Mouse (Mus musculus) midbrain, postnatal 0 days (tissue): ENCODE measurements around the gene Aoc2. TPM values are rescaled to one million over a fixed set of nuclear protein-coding genes. Genes with fewer than 3 reads are reported as not detected.

ENCODE experiments used
- ATAC-seq: fragments of 200-750 bp; cut with Nextera tagmentation; 2 replicates; pipeline ENCODE4 v1.8.0; 2017; ENCODE audit warnings: moderate number of reproducible peaks, mild to moderate bottlenecking, moderate TSS enrichment, moderate library complexity; ENCODE audit not compliant: low FRiP score
- DNase-seq: peaks from one replicate; pipeline ENCODE4 v3.0.0-alpha.2; 2015; ENCODE audit warnings: low spot score
- H3K27ac ChIP-seq: fragments of 300-500 bp; sonication (generic); 2 replicates; pipeline ENCODE4 v1.5.1; 2014; ENCODE audit warnings: low read depth, mild to moderate bottlenecking, low read length, mixed read lengths
- H3K27me3 ChIP-seq: fragments of 300-500 bp; sonication (generic); 2 replicates; pipeline ENCODE4 v1.6.1; 2014; ENCODE audit warnings: low read length, control low read depth, mixed read lengths; ENCODE audit not compliant: insufficient read depth
- H3K36me3 ChIP-seq: fragments of 300-500 bp; sonication (generic); 2 replicates; pipeline ENCODE4 v1.6.1; 2014; ENCODE audit warnings: low read length, control low read depth, mixed read lengths; ENCODE audit not compliant: insufficient read depth
- H3K4me1 ChIP-seq: fragments of 300-500 bp; sonication (generic); 2 replicates; pipeline ENCODE4 v1.6.1; 2014; ENCODE audit warnings: mild to moderate bottlenecking, control low read depth, antibody characterized with exemption, low read length, mixed read lengths; ENCODE audit not compliant: insufficient read depth
- H3K4me2 ChIP-seq: fragments of 300-500 bp; sonication (generic); 2 replicates; pipeline ENCODE4 v1.6.1; 2014; ENCODE audit warnings: low read depth, mild to moderate bottlenecking, low read length, mixed read lengths; ENCODE audit not compliant: poor library complexity, severe bottlenecking
- H3K4me3 ChIP-seq: fragments of 300-500 bp; sonication (generic); 2 replicates; pipeline ENCODE4 v1.5.1; 2014; ENCODE audit warnings: low read depth, mild to moderate bottlenecking, low read length, moderate library complexity
- H3K9ac ChIP-seq: fragments of 300-500 bp; sonication (generic); replicated peaks from 2 replicates; pipeline ENCODE4 v1.6.1; 2014; ENCODE audit warnings: mild to moderate bottlenecking, low read length, moderate library complexity, mixed read lengths; ENCODE audit not compliant: poor library complexity, severe bottlenecking
- H3K9me3 ChIP-seq: fragments of 300-500 bp; sonication (generic); 2 replicates; pipeline ENCODE4 v1.6.1; 2016; ENCODE audit warnings: low read length, control low read depth
- CTCF ChIP-seq: IDR thresholded peaks from 2 replicates; pipeline ENCODE4 v1.5.1; 2016; ENCODE audit warnings: antibody characterized with exemption, mild to moderate bottlenecking
- WGBS: fragments of 180-500 bp; shearing (Covaris S2); extraction: QIAGEN DNeasy Blood & Tissue Kit; methylation state at CpG from one replicate; pipeline ENCODE4 v1.1.7; 2014; 5-methylcytosine and 5-hydroxymethylcytosine counted together
- polyA plus RNA-seq: library from polyadenylated mRNA; unstranded; fragments of >200 nt; fragmentation: Nextera tagmentation; extraction: Ambion mirVana; gene quantifications from 2 replicates; pipeline ENCODE4 v1.2.1, GENCODE M21; 2015
- total RNA-seq: library from RNA; depleted of rRNA; stranded (reverse); fragments of >200 nt; gene quantifications from 2 replicates; pipeline ENCODE4 v1.2.3, GENCODE M21; 2014

Gene Aoc2
- total and polyA plus RNA-seq, 2 experiments from 2014 or later, result 0.64 to 6.7 TPM

GRCm38 (mm10) chr11:101334023-101334422 is 9.2 kb downstream of the Aoc2 start:
- no peak for TF ChIP-seq CTCF
- Histone ChIP-seq H3K9me3 (no peaks in the 10 kb centered on the region), H3K4me3 (no peak overlapping the region), H3K4me2 (no peak overlapping the region), H3K36me3 (no peaks in the 10 kb centered on the region), H3K4me1 (peaks cover 11% of the 10 kb centered on the region; the same call in 1 of the 2 replicates), H3K27ac (no peak overlapping the region), H3K27me3 (no peaks in the 10 kb centered on the region), H3K9ac (no peak overlapping the region)
- DNase-seq, result no peak
- WGBS, result 19% methylated on average over 10 of the region's 10 CpGs
- ATAC-seq, result no peak

DNA sequence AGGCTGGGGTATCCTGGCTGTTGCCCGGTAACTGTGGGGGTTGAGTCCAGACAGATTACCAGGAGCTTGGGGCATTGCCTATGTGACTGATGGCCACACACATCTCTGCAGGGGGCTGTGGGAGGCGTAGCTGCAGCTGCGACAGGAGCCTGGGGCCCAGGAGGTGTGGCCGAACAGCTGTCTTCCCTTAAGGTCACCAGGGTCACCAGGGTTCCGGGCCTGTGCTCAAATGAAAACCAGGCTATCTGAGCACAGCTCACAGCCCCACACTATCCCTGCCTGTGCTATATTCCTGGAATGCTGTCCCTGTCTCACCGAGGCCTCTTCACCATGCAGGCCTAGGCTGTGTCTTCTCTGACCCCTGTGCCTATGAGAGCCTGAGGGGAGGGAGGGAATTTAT is 9.7 kb downstream of the Aoc2 start:
- Histone ChIP-seq H3K27me3 (no peaks in the 10 kb centered on the region), H3K27ac (no peak overlapping the region), H3K36me3 (no peaks in the 10 kb centered on the region), H3K9me3 (no peaks in the 10 kb centered on the region), H3K9ac (no peak overlapping the region), H3K4me2 (no peak overlapping the region), H3K4me3 (no peak overlapping the region), H3K4me1 (peaks cover 11% of the 10 kb centered on the region; the same call in 1 of the 2 replicates)
- WGBS, result 8% methylated on average over 6 of the region's 6 CpGs
- ATAC-seq (no peak), DNase-seq (no peak)
- no peak for TF ChIP-seq CTCF

DNA sequence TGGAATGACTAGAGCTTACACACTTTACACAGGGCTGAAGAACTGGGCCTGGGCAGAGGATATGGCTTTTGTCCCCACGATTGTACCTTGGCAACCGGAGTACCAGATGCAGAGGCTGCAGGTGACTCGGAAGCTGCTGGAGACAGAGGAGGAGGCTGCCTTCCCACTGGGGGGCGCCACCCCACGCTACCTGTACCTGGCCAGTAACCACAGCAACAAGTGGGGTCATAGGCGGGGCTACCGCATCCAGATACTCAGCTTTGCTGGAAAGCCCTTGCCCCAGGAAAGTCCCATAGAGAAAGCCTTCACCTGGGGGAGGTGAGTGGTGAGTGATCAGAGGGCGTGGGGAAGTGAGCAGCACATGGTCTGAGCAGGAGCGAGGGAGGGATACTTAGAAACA is 10.8 kb downstream of the Aoc2 start:
- Histone ChIP-seq H3K4me1 (peaks cover 11% of the 10 kb centered on the region; the same call in 1 of the 2 replicates), H3K27ac (no peak overlapping the region), H3K9ac (no peak overlapping the region), H3K27me3 (no peaks in the 10 kb centered on the region), H3K9me3 (no peaks in the 10 kb centered on the region), H3K4me2 (no peak overlapping the region), H3K36me3 (no peaks in the 10 kb centered on the region), H3K4me3 (no peak overlapping the region)
- WGBS, result 89% methylated on average over 9 of the region's 9 CpGs
- DNase-seq (no peak), ATAC-seq (no peak)
- no peak for TF ChIP-seq CTCF

DNA sequence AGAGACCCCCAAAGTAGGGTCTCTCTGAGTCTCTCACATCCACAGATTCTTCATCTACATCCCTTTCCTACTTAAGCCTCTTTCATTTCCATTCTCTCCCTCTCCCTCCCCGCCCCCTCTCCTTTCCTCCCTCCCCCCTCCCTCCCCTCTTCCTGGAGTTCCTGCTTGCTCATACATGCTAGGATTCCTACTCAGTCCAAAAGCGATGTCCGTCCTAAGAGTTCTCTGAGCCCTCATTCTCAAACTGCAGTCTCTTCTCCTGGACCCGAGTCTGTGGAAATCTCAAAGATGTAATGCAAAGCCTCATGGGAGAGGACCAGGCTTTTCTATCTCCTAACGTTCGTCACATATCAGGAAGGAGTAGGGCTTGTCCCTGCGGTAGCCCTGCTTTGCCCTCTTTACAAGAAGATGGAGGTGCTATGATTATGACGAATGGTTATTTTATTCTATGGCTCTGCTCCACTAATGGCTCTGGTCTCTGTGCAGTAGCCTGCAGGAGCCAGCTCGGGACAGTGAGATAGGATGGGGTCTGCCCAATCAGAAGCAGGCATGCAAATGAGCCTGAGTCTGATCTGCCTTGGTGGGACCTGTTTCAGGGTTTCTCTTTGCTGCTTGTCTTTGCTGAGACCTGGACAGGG is 13.4 kb downstream of the Aoc2 start:
- H3K27me3 ChIP-seq, result no peaks in the 10 kb centered on the region
- peak; percentile 63 for ATAC-seq
- no peaks in the 10 kb centered on the region for H3K36me3 ChIP-seq
- H3K9ac ChIP-seq, result peak overlapping the region; percentile 42; the same call in 1 of the 2 replicates
- H3K9me3 ChIP-seq, result no peaks in the 10 kb centered on the region
- under 1% methylated on average over 8 of the region's 9 CpGs for WGBS
- peak; percentile 64 for DNase-seq
- no peak for TF ChIP-seq CTCF
- peak overlapping the region; percentile 27 for H3K4me3 ChIP-seq
- peak overlapping the region; percentile 37 for H3K4me2 ChIP-seq
- peaks cover 11% of the 10 kb centered on the region; the same call in 1 of the 2 replicates for H3K4me1 ChIP-seq
- H3K27ac ChIP-seq, result 0 out of 2 replicates have a peak overlapping the region, but pooled peaks have one; percentile 26

GRCm38 (mm10) chr11:101347083-101347775 is 22.4 kb downstream of the Aoc2 start:
- H3K4me2 ChIP-seq, result no peak overlapping the region
- DNase-seq (no peak), ATAC-seq (no peak)
- no peaks in the 10 kb centered on the region for H3K9me3 ChIP-seq
- no peaks in the 10 kb centered on the region for H3K36me3 ChIP-seq
- H3K27ac ChIP-seq, result no peak overlapping the region
- TF ChIP-seq CTCF, result no peak
- H3K4me3 ChIP-seq, result no peak overlapping the region
- H3K4me1 ChIP-seq, result no peaks in the 10 kb centered on the region
- no peak overlapping the region for H3K9ac ChIP-seq
- 82% methylated on average over 10 of the region's 10 CpGs for WGBS
- no peaks in the 10 kb centered on the region for H3K27me3 ChIP-seq

GRCm38 (mm10) chr11:101348774-101349173 is 23.9 kb downstream of the Aoc2 start:
- Histone ChIP-seq H3K9me3 (no peaks in the 10 kb centered on the region), H3K27ac (no peak overlapping the region), H3K4me3 (no peak overlapping the region), H3K4me1 (no peaks in the 10 kb centered on the region), H3K4me2 (no peak overlapping the region), H3K36me3 (no peaks in the 10 kb centered on the region), H3K27me3 (no peaks in the 10 kb centered on the region), H3K9ac (no peak overlapping the region)
- DNase-seq, result no peak
- no peak for TF ChIP-seq CTCF
- ATAC-seq, result no peak
- 82% methylated on average over 7 of the region's 7 CpGs for WGBS
